Mouse (Mus musculus): ENCODE data around the gene Itgb1bp2. TPM values are rescaled to one million over a fixed set of nuclear protein-coding genes. Genes with fewer than 3 reads are reported as not detected.
"Not testable (repeated sequence)": the region's sequence is repeated elsewhere in the genome, so short reads cannot be mapped to it uniquely, and the experiment has no call there.

Itgb1bp2 gene
- polyA plus RNA-seq, 1 experiment from 2014 or later: 7.6 TPM

DNA sequence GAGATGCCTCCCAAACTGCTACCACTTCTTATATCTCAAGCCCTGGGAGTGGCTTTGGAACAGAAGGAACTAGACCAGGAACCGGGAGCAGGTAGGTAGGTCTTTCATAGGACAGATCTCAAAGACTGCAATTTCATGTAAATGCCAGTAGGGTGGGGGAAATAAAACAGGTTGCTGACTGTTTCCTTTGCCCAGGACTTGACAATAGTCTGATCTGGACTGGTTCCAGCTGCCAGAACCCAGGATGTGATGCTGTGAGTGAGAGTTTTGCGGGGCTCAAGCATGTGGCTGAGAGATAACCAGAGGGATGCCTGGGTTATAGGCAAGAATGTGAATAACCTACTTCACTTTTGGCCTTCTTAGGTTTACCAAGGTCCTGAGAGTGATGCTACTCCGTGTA lies 2.7 kb downstream of the Itgb1bp2 start:
- Histone ChIP-seq H3K4me2 (no peak overlapping the region), H3K27me3 (peaks cover 26% of the 10 kb centered on the region), H3K9me3 (replicated peaks) (no peaks in the 10 kb centered on the region), H3K4me3 (replicated peaks) (no peak overlapping the region), H3K9ac (no peak overlapping the region), H3K4me1 (no peaks in the 10 kb centered on the region), H3K36me3 (peaks cover 70% of the 10 kb centered on the region), H3K27ac (no peak overlapping the region)
- WGBS: 81% methylated on average over 3 of the region's 3 CpGs
- no peak for ATAC-seq (replicated peaks; ENCODE audit: low FRiP score)

DNA sequence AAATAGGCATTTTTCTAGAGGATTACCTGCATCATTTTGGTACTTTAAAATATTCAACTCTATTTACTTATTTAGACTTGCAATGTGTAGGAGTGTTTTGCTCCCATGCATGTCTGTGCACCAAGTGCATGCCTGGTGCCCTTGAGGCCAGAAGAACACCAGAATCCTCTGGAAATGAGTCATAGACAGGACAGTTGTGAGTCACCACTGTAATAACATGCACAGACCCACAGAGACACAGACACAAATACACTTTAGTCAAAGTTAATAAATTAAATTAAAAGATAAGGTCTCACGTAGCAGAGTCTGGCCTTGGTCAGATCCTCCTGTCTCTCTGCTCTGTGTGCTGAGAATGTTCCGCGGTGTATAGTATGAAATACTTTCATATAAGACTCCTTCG lies 23.3 kb downstream of the Itgb1bp2 start:
- Histone ChIP-seq H3K4me3 (replicated peaks) (no peak overlapping the region), H3K27me3 (peaks cover 7% of the 10 kb centered on the region; the same call in 1 of the 2 replicates), H3K36me3 (peaks cover 42% of the 10 kb centered on the region), H3K27ac (no peak overlapping the region), H3K9ac (no peak overlapping the region), H3K4me1 (no peaks in the 10 kb centered on the region), H3K4me2 (no peak overlapping the region), H3K9me3 (replicated peaks) (no peaks in the 10 kb centered on the region)
- ATAC-seq (replicated peaks; ENCODE audit: low FRiP score): no peak
- WGBS: 89% methylated on average over 4 of the region's 4 CpGs

DNA sequence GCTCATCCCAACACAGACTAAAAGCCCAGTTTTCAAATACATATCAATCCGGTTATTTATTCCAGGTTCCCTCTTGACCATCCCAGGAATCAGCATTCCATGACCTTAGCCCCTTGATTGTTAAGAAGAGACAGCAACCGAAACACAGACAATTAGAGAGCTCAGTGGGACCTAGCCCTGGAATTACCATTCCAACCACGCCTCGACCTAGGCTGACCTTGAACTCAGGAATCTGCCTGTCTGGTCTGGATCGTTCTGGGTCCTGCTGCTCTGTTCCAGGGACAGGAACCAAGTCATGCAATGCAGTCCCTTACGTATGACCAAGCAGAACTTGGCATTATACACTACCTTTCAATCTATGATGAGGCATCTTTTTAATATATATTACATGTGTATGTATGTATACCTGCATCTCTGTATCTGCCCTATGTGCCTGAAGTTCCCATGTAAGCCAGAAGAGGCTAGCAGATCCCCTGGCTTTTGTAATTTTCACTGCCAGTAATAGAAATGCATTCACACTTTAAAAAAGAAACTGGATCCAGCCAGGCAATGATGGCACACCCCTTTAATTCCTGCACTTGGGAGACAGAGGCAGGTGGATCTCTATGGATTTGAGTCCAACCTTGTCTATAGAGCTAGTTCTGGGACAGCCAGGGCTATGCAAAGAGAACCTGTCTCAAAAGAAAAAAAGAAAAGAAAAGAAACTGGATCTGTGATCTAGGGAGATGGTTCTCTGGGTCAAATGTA lies 32.9 kb downstream of the Itgb1bp2 start:
- H3K27ac ChIP-seq: no peak overlapping the region
- H3K4me3 ChIP-seq (replicated peaks): no peak overlapping the region
- peaks cover 13% of the 10 kb centered on the region for H3K36me3 ChIP-seq
- H3K4me1 ChIP-seq: no peaks in the 10 kb centered on the region
- H3K9ac ChIP-seq: no peak overlapping the region
- no peak for ATAC-seq (replicated peaks; ENCODE audit: low FRiP score)
- H3K9me3 ChIP-seq (replicated peaks): no peaks in the 10 kb centered on the region
- no peak overlapping the region for H3K4me2 ChIP-seq
- 0 out of 2 replicates have a peak, but pooled peaks cover 2% of the 10 kb centered on the region for H3K27me3 ChIP-seq
- 86% methylated on average over 6 of the region's 6 CpGs for WGBS

DNA sequence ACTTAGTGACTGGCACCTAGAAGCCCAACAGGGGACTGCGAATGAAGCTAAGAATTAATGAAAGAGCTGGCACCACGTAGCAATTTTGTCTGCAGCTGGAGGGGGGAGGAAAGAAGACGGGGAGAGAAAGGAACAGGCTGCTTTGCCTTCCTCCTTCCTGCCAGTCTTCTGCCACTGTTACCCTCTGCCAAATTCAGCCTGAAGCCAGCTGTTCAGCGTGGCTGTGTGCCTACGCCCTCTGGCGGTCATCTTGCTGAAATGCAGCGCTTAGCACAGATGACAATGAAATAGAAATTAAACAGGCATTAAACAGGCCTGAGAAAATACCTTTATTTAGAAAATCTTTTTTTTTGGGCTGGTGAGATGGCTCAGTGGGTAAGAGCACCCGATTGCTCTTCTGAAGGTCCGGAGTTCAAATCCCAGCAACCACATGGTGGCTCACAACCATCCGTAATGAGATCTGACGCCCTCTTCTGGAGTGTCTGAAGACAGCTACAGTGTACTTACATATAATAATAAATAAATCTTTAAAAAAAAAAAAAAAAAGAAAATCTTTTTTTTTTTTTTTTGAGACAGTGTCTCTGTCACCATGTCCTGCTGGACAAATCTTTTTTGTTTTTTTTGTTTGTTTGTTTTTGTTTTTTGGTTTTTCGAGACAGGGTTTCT lies 37.7 kb downstream of the Itgb1bp2 start:
- not testable (repeated sequence) for H3K36me3 ChIP-seq; H3K4me3 ChIP-seq (replicated peaks); ATAC-seq (replicated peaks; ENCODE audit: low FRiP score); H3K9me3 ChIP-seq (replicated peaks); H3K4me1 ChIP-seq; H3K4me2 ChIP-seq; H3K9ac ChIP-seq; H3K27me3 ChIP-seq; H3K27ac ChIP-seq
- WGBS: 31% methylated on average over 10 of the region's 12 CpGs

Other genes with a start within 250 kb of the Itgb1bp2 start
- gene Snx12, start 226.5 kb upstream of the Itgb1bp2 start, polyA plus RNA-seq (2015; fragmentation: Nextera tagmentation; extraction: Ambion mirVana): 53.1 and 53.5 TPM in 2 replicates
- 3.2 and 3.3 TPM in 2 replicates for gene Foxo4, start 194.6 kb upstream of the Itgb1bp2 start, polyA plus RNA-seq (2015; fragmentation: Nextera tagmentation; extraction: Ambion mirVana)
- 0.23 TPM in 1 of 2 replicates, not detected in the other for gene Gm614, start 185.1 kb upstream of the Itgb1bp2 start, polyA plus RNA-seq (2015; fragmentation: Nextera tagmentation; extraction: Ambion mirVana)
- 21.1 and 22.2 TPM in 2 replicates for gene Il2rg, start 180.8 kb upstream of the Itgb1bp2 start, polyA plus RNA-seq (2015; fragmentation: Nextera tagmentation; extraction: Ambion mirVana)
- not detected in 2 replicates for gene Gm20489, start 180.1 kb upstream of the Itgb1bp2 start, polyA plus RNA-seq (2015; fragmentation: Nextera tagmentation; extraction: Ambion mirVana)
- gene Med12, start 175.1 kb upstream of the Itgb1bp2 start, polyA plus RNA-seq (2015; fragmentation: Nextera tagmentation; extraction: Ambion mirVana): 32.3 and 35.6 TPM in 2 replicates
- 4.8 and 5.3 TPM in 2 replicates for gene Nlgn3, start 149.9 kb upstream of the Itgb1bp2 start, polyA plus RNA-seq (2015; fragmentation: Nextera tagmentation; extraction: Ambion mirVana)
- 20.0 and 21.4 TPM in 2 replicates for gene Gjb1, start 72.7 kb upstream of the Itgb1bp2 start, polyA plus RNA-seq (2015; fragmentation: Nextera tagmentation; extraction: Ambion mirVana)
- gene Zmym3, start 28.2 kb upstream of the Itgb1bp2 start, polyA plus RNA-seq (2015; fragmentation: Nextera tagmentation; extraction: Ambion mirVana): 26.8 and 27.7 TPM in 2 replicates
- gene Nono, start 19.8 kb upstream of the Itgb1bp2 start, polyA plus RNA-seq (2015; fragmentation: Nextera tagmentation; extraction: Ambion mirVana): 464 and 466 TPM in 2 replicates
- gene Taf1, start 83.6 kb downstream of the Itgb1bp2 start, polyA plus RNA-seq (2015; fragmentation: Nextera tagmentation; extraction: Ambion mirVana): 13.9 and 14.9 TPM in 2 replicates
- gene Ogt, start 191.0 kb downstream of the Itgb1bp2 start, polyA plus RNA-seq (2015; fragmentation: Nextera tagmentation; extraction: Ambion mirVana): 155 and 157 TPM in 2 replicates

Data from kidney, embryonic 15.5 days (tissue).